ENCODE assay signal across 15 mouse cellular contexts in the genomic region with DNA sequence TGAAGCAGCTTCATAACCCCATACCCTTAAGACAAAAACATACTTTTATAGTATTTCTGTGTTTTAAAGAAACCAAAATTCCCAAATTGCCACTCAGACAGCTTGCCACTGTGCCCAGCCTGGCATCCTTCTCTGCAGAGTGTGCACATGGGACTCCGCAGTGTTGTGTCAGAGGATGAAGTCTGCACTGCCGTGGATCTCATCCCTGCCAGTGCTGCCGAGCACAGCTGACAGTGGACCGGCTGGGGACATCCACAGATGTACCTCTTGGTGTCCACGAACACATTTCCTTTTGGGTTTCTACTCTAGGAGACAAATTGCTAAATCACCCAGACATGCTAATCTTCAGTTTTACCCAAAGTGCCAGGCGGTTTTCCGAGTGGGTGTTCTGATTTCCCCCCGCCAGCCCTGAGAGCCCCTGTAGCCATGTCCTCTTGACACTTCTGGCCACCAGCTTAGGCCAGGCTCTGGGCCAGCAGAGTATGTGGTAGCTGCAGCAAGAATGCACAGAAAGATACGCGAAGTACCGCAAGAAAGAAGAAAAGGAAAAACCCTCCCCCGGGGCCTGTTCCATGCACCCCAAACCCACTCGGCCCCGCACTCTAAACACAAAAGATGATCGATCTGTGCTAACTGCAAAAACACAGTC.
DNase-seq lines count a peak whose midpoint lies in the region; ATAC-seq and TF ChIP-seq lines count a peak whose summit lies in the region.
"Had no signal": no experiment of that assay in that cellular context is flagged by ENCODE, and none has a peak within 500 bp of the region (broad histone marks: within the 10 kb centered on the region; RNA-seq: fewer than 3 reads in every experiment).

No protein-coding gene starts in this region.

- H3K4me1 ChIP-seq in forebrain, embryonic 13.5 days: peaks cover 22% of the 10 kb centered on the region
- H3K4me1 ChIP-seq in forebrain, embryonic 11.5 days (replicated peaks; ENCODE audit: control insufficient read depth, insufficient read depth, low read length): no peaks in the 10 kb centered on the region
- H3K4me1 ChIP-seq in lung, embryonic 14.5 days (ENCODE audit: insufficient read depth): no peaks in the 10 kb centered on the region
- peaks cover 82% of the 10 kb centered on the region for H3K4me1 ChIP-seq in E14TG2a.4 (replicated peaks; ENCODE audit: low read depth, low read length)
- H3K4me1 ChIP-seq in hindbrain, embryonic 16.5 days (ENCODE audit: control insufficient read depth, insufficient read depth, low read depth, low read length): peaks cover 5% of the 10 kb centered on the region; the same call in 1 of the 2 replicates
- H3K4me1 ChIP-seq: neural tube, embryonic 12.5 days had no signal

- H3K4me2 ChIP-seq in forebrain, embryonic 13.5 days: no peak overlapping the region
- no peak overlapping the region for H3K4me2 ChIP-seq in forebrain, embryonic 11.5 days (ENCODE audit: low read depth, low read length, severe bottlenecking)
- H3K4me2 ChIP-seq in lung, embryonic 14.5 days: no peak overlapping the region
- 0 out of 2 replicates have a peak overlapping the region, but pooled peaks have one; percentile 2 for H3K4me2 ChIP-seq in hindbrain, embryonic 16.5 days (ENCODE audit: low read length)
- H3K4me2 ChIP-seq: embryonic facial prominence, embryonic 15.5 days; heart, embryonic 11.5 days; liver, embryonic 11.5 days; neural tube, embryonic 12.5 days had no signal

- TF ChIP-seq CTCF in lung, embryonic 14.5 days (IDR thresholded peaks at IDR 0.05; ENCODE audit: low read depth): no peak
- no peak for TF ChIP-seq CTCF in E14TG2a.4 (conservative IDR thresholded peaks at IDR 0.05; ENCODE audit: low read length)

- no peaks in the 10 kb centered on the region for H3K9me3 ChIP-seq in forebrain, embryonic 13.5 days (replicated peaks)
- H3K9me3 ChIP-seq in forebrain, embryonic 11.5 days (ENCODE audit: control insufficient read depth, low read length): no peaks in the 10 kb centered on the region
- H3K9me3 ChIP-seq in lung, embryonic 14.5 days (ENCODE audit: low read depth, low read length): no peaks in the 10 kb centered on the region
- no peaks in the 10 kb centered on the region for H3K9me3 ChIP-seq in E14TG2a.4 (ENCODE audit: low read length)
- no peaks in the 10 kb centered on the region for H3K9me3 ChIP-seq in hindbrain, embryonic 16.5 days (ENCODE audit: control insufficient read depth, low read length)
- H3K9me3 ChIP-seq: embryonic facial prominence, embryonic 15.5 days; neural tube, embryonic 12.5 days had no signal

- WGBS in forebrain, embryonic 13.5 days: 79% methylated on average over 15 of the region's 15 CpGs
- 90% methylated on average over 15 of the region's 15 CpGs for WGBS in forebrain, embryonic 11.5 days
- WGBS in lung, embryonic 14.5 days: 78% methylated on average over 15 of the region's 15 CpGs
- 71% methylated on average over 15 of the region's 15 CpGs for WGBS in hindbrain, embryonic 16.5 days

- H3K4me3 ChIP-seq in forebrain, embryonic 13.5 days: no peak overlapping the region
- no peak overlapping the region for H3K4me3 ChIP-seq in forebrain, embryonic 11.5 days (ENCODE audit: low read depth, low read length)
- no peak overlapping the region for H3K4me3 ChIP-seq in lung, embryonic 14.5 days (ENCODE audit: low read depth, low read length)
- H3K4me3 ChIP-seq in E14TG2a.4 (replicated peaks; ENCODE audit: low read length): peak overlapping the region; percentile 68
- H3K4me3 ChIP-seq in hindbrain, embryonic 16.5 days (ENCODE audit: low read length): no peak overlapping the region
- H3K4me3 ChIP-seq: embryonic facial prominence, embryonic 15.5 days; neural tube, embryonic 12.5 days had no signal

- peak overlapping the region; percentile 80 for H3K27ac ChIP-seq in forebrain, embryonic 13.5 days
- H3K27ac ChIP-seq in forebrain, embryonic 11.5 days (ENCODE audit: low read depth, low read length): no peak overlapping the region
- peak overlapping the region; percentile 78 for H3K27ac ChIP-seq in lung, embryonic 14.5 days (ENCODE audit: low read depth)
- peak overlapping the region; percentile 66 for H3K27ac ChIP-seq in hindbrain, embryonic 16.5 days (ENCODE audit: low read depth, low read length)
- H3K27ac ChIP-seq: embryonic facial prominence, embryonic 15.5 days; neural tube, embryonic 12.5 days had no signal

- H3K27me3 ChIP-seq in forebrain, embryonic 13.5 days: no peaks in the 10 kb centered on the region
- H3K27me3 ChIP-seq in forebrain, embryonic 11.5 days (ENCODE audit: control insufficient read depth, insufficient read depth, low read length): no peaks in the 10 kb centered on the region
- no peaks in the 10 kb centered on the region for H3K27me3 ChIP-seq in lung, embryonic 14.5 days (ENCODE audit: insufficient read depth, low read length)
- H3K27me3 ChIP-seq in E14TG2a.4 (ENCODE audit: insufficient read depth, low read length): no peaks in the 10 kb centered on the region
- no peaks in the 10 kb centered on the region for H3K27me3 ChIP-seq in hindbrain, embryonic 16.5 days (replicated peaks; ENCODE audit: control insufficient read depth, insufficient read depth, low read length)
- H3K27me3 ChIP-seq: embryonic facial prominence, embryonic 15.5 days; neural tube, embryonic 12.5 days had no signal

- 0 out of 2 replicates have a peak overlapping the region, but pooled peaks have one; percentile 5 for H3K9ac ChIP-seq in forebrain, embryonic 13.5 days
- no peak overlapping the region for H3K9ac ChIP-seq in forebrain, embryonic 11.5 days (ENCODE audit: low read length)
- no peak overlapping the region for H3K9ac ChIP-seq in lung, embryonic 14.5 days
- no peak overlapping the region for H3K9ac ChIP-seq in hindbrain, embryonic 16.5 days (ENCODE audit: low read depth, low read length)
- H3K9ac ChIP-seq: embryonic facial prominence, embryonic 15.5 days; neural tube, embryonic 12.5 days had no signal

- no peak for ATAC-seq in forebrain, embryonic 13.5 days
- no peak for ATAC-seq in forebrain, embryonic 11.5 days (replicated peaks; ENCODE audit: low FRiP score)
- no peak for ATAC-seq in lung, embryonic 14.5 days (ENCODE audit: insufficient read depth)
- ATAC-seq in hindbrain, embryonic 16.5 days: no peak
- ATAC-seq: midbrain, embryonic 16.5 days had no signal

- DNase-seq in forebrain, embryonic 11.5 days (ENCODE audit: low spot score): no peak
- DNase-seq in lung, embryonic 14.5 days: no peak
- DNase-seq in lung, postnatal 14 days: no peak
- DNase-seq in kidney, adult 18-20 months: no peak
- DNase-seq: cerebellum, adult 11 months; kidney, postnatal 25 days; thymus, postnatal 25 days had no signal

- H3K36me3 ChIP-seq in forebrain, embryonic 13.5 days (ENCODE audit: poor library complexity, severe bottlenecking): peaks cover 36% of the 10 kb centered on the region
- H3K36me3 ChIP-seq in forebrain, embryonic 11.5 days (ENCODE audit: control insufficient read depth, insufficient read depth, low read length): no peaks in the 10 kb centered on the region
- peaks cover 45% of the 10 kb centered on the region for H3K36me3 ChIP-seq in lung, embryonic 14.5 days (ENCODE audit: insufficient read depth)
- H3K36me3 ChIP-seq in E14TG2a.4 (ENCODE audit: insufficient read depth, low read length): peaks cover 54% of the 10 kb centered on the region
- H3K36me3 ChIP-seq in hindbrain, embryonic 16.5 days (ENCODE audit: control insufficient read depth, insufficient read depth, low read length): peaks cover 17% of the 10 kb centered on the region
